Mouse (Mus musculus) heart, embryonic 12.5 days (tissue): ENCODE measurements around the gene Kcnj12. TPM values are rescaled to one million over a fixed set of nuclear protein-coding genes. Genes with fewer than 3 reads are reported as not detected.

ENCODE experiments used
- ATAC-seq: fragments of 200-750 bp; cut with Nextera tagmentation; 2 replicates; pipeline ENCODE4 v1.8.0; 2017; ENCODE audit warnings: moderate TSS enrichment, moderate library complexity; ENCODE audit not compliant: insufficient number of reproducible peaks, low FRiP score
- H3K27ac ChIP-seq: fragments of 300-500 bp; sonication (generic); 2 replicates; pipeline ENCODE4 v1.5.1; 2016; ENCODE audit warnings: mild to moderate bottlenecking, moderate library complexity; ENCODE audit not compliant: poor library complexity, severe bottlenecking
- H3K27me3 ChIP-seq: fragments of 300-500 bp; sonication (generic); replicated peaks from 2 replicates; pipeline ENCODE4 v1.6.1; 2016; ENCODE audit warnings: mild to moderate bottlenecking, moderate library complexity
- H3K36me3 ChIP-seq: fragments of 300-500 bp; sonication (generic); 2 replicates; pipeline ENCODE4 v1.6.1; 2016; ENCODE audit warnings: mild to moderate bottlenecking, moderate library complexity
- H3K4me1 ChIP-seq: fragments of 300-500 bp; sonication (generic); replicated peaks from 2 replicates; pipeline ENCODE4 v1.6.1; 2016; ENCODE audit warnings: mild to moderate bottlenecking
- H3K4me2 ChIP-seq: fragments of 300-500 bp; sonication (generic); 2 replicates; pipeline ENCODE4 v1.6.1; 2016; ENCODE audit warnings: mild to moderate bottlenecking, moderate library complexity
- H3K4me3 ChIP-seq: fragments of 300-500 bp; sonication (generic); 2 replicates; pipeline ENCODE4 v1.5.1; 2016; ENCODE audit warnings: mild to moderate bottlenecking
- H3K9ac ChIP-seq: fragments of 300-500 bp; sonication (generic); 2 replicates; pipeline ENCODE4 v1.6.1; 2016; ENCODE audit warnings: mild to moderate bottlenecking, moderate library complexity
- H3K9me3 ChIP-seq: fragments of 300-500 bp; sonication (generic); replicated peaks from 2 replicates; pipeline ENCODE4 v1.6.1; 2016; ENCODE audit warnings: mild to moderate bottlenecking, moderate library complexity
- WGBS: fragments of 180-500 bp; shearing (Covaris S2); methylation state at CpG from one replicate; pipeline ENCODE4 v1.1.7; 2016; 5-methylcytosine and 5-hydroxymethylcytosine counted together
- polyA plus RNA-seq: library from polyadenylated mRNA; unstranded; fragments of >200 nt; fragmentation: Nextera tagmentation; extraction: Ambion mirVana; gene quantifications from 2 replicates; pipeline ENCODE4 v1.2.1, GENCODE M21; 2016

Gene Kcnj12
- polyA plus RNA-seq, 1 experiment from 2014 or later: 3.8 TPM

DNA sequence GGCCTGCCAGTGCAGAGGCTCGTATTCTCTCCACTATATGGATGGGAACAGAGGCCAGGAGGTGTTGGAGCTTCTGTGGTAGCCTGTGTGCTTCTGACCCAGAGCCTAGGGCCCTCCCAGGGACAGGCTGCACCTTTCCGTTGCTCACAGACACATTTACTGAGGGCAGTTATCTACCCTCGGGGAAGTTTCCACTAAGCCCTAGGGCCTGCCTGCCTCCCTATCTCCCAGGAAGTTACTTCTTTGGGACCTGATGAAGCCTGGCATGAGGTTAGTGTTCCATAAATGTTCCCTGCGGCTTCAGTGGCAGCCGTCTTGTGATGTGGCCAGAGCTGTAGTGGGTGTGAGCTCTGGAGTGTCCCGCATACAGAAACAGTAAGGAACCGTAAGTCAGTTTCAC is 3.2 kb downstream of the Kcnj12 start:
- Histone ChIP-seq H3K4me1 (peaks cover 71% of the 10 kb centered on the region), H3K27ac (peak overlapping the region; percentile 74), H3K27me3 (peaks cover 43% of the 10 kb centered on the region), H3K36me3 (no peaks in the 10 kb centered on the region), H3K9me3 (no peaks in the 10 kb centered on the region), H3K9ac (0 out of 2 replicates have a peak overlapping the region, but pooled peaks have one; percentile 8), H3K4me2 (peak overlapping the region; percentile 30), H3K4me3 (no peak overlapping the region)
- ATAC-seq: no peak
- 32% methylated on average over 7 of the region's 7 CpGs for WGBS

DNA sequence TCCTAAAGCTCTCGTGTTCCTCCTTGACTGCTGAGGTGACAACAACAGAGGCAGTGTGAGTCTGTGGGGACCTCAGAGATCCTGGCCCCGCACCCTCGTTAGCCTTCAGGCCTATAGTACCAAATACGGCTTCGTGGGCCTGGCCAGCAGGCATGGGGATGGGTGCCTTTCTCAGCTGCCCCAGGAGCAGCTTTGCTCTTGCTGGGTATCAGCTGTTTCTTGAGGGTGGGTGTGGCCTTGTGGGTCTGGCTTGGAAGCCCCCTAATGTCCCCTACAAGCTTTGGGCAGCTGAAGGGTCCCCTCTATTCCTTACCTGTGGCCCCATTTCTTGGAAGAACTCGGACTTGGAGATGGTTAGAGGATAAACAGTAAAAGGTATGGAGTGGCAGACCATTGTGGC is 4.0 kb downstream of the Kcnj12 start:
- H3K9ac ChIP-seq: no peak overlapping the region
- no peak for ATAC-seq
- no peak overlapping the region for H3K4me3 ChIP-seq
- H3K36me3 ChIP-seq: no peaks in the 10 kb centered on the region
- peaks cover 35% of the 10 kb centered on the region for H3K27me3 ChIP-seq
- H3K9me3 ChIP-seq: no peaks in the 10 kb centered on the region
- H3K4me1 ChIP-seq: peaks cover 71% of the 10 kb centered on the region
- no peak overlapping the region for H3K4me2 ChIP-seq
- peak overlapping the region; percentile 74 for H3K27ac ChIP-seq
- WGBS: 82% methylated on average over 6 of the region's 6 CpGs

- Histone ChIP-seq H3K9ac (no peak overlapping the region), H3K4me3 (no peak overlapping the region), H3K4me1 (peaks cover 67% of the 10 kb centered on the region), H3K36me3 (no peaks in the 10 kb centered on the region), H3K4me2 (no peak overlapping the region), H3K27ac (no peak overlapping the region), H3K9me3 (no peaks in the 10 kb centered on the region), H3K27me3 (peaks cover 27% of the 10 kb centered on the region)
- ATAC-seq: no peak
- WGBS: 89% methylated on average over 4 of the region's 4 CpGs
Measured at GRCm38 (mm10) chr11:61027160-61027559, 4.8 kb downstream of the Kcnj12 start.

GRCm38 (mm10) chr11:61028211-61028950 is 6.0 kb downstream of the Kcnj12 start:
- Histone ChIP-seq H3K27ac (peak overlapping the region; percentile 13; the same call in 1 of the 2 replicates), H3K9ac (no peak overlapping the region), H3K4me1 (peaks cover 56% of the 10 kb centered on the region), H3K9me3 (no peaks in the 10 kb centered on the region), H3K36me3 (no peaks in the 10 kb centered on the region), H3K4me3 (no peak overlapping the region), H3K4me2 (no peak overlapping the region), H3K27me3 (peaks cover 15% of the 10 kb centered on the region)
- 63% methylated on average over 11 of the region's 11 CpGs for WGBS
- ATAC-seq: peak; percentile 46; the same call in 1 of the 2 replicates

GRCm38 (mm10) chr11:61029116-61029740 is 6.9 kb downstream of the Kcnj12 start:
- Histone ChIP-seq H3K4me1 (peaks cover 50% of the 10 kb centered on the region), H3K4me3 (no peak overlapping the region), H3K36me3 (no peaks in the 10 kb centered on the region), H3K27ac (no peak overlapping the region), H3K9me3 (no peaks in the 10 kb centered on the region), H3K27me3 (peaks cover 7% of the 10 kb centered on the region), H3K4me2 (no peak overlapping the region), H3K9ac (no peak overlapping the region)
- ATAC-seq: no peak
- WGBS: 45% methylated on average over 4 of the region's 4 CpGs

GRCm38 (mm10) chr11:61029864-61030595 is 7.7 kb downstream of the Kcnj12 start:
- Histone ChIP-seq H3K27ac (no peak overlapping the region), H3K9me3 (no peaks in the 10 kb centered on the region), H3K4me1 (peaks cover 43% of the 10 kb centered on the region), H3K27me3 (no peaks in the 10 kb centered on the region; the same call in 1 of the 2 replicates), H3K4me3 (no peak overlapping the region), H3K36me3 (no peaks in the 10 kb centered on the region), H3K4me2 (no peak overlapping the region), H3K9ac (no peak overlapping the region)
- no peak for ATAC-seq
- WGBS: 81% methylated on average over 7 of the region's 7 CpGs

DNA sequence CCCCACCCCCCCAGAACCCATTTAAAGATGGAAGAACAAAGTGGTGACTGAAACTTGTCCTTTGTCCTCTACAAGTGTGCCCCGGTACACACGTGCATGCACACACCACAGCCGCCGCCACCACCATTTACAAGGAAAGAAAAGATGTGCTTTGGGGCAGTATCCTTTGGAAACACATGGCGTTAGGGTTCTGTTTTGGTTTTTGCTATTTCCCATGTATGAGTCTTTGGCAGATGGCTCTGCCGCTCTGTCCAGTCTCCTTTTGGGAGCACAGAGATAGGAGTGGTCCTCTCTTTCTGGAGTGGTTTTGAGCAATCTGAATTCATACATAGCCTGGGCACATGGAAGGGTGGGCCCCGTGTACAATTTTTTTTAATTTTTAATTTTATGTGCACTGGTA is 8.8 kb downstream of the Kcnj12 start:
- no peak for ATAC-seq
- Histone ChIP-seq H3K4me2 (no peak overlapping the region), H3K27me3 (no peaks in the 10 kb centered on the region; the same call in 1 of the 2 replicates), H3K9me3 (no peaks in the 10 kb centered on the region), H3K4me1 (peaks cover 32% of the 10 kb centered on the region), H3K27ac (no peak overlapping the region), H3K9ac (no peak overlapping the region), H3K4me3 (no peak overlapping the region), H3K36me3 (no peaks in the 10 kb centered on the region)
- WGBS: 87% methylated on average over 7 of the region's 7 CpGs

GRCm38 (mm10) chr11:61031658-61032445 is 9.5 kb downstream of the Kcnj12 start:
- H3K9ac ChIP-seq: no peak overlapping the region
- WGBS: 82% methylated on average over 5 of the region's 5 CpGs
- peaks cover 25% of the 10 kb centered on the region for H3K4me1 ChIP-seq
- no peaks in the 10 kb centered on the region for H3K27me3 ChIP-seq
- ATAC-seq: no peak
- no peaks in the 10 kb centered on the region for H3K9me3 ChIP-seq
- H3K4me2 ChIP-seq: no peak overlapping the region
- H3K27ac ChIP-seq: no peak overlapping the region
- H3K4me3 ChIP-seq: no peak overlapping the region
- H3K36me3 ChIP-seq: no peaks in the 10 kb centered on the region

- H3K4me2 ChIP-seq: no peak overlapping the region
- no peak overlapping the region for H3K27ac ChIP-seq
- peaks cover 19% of the 10 kb centered on the region for H3K4me1 ChIP-seq
- no peaks in the 10 kb centered on the region for H3K9me3 ChIP-seq
- WGBS: 78% methylated on average over 7 of the region's 7 CpGs
- no peak for ATAC-seq
- H3K9ac ChIP-seq: no peak overlapping the region
- H3K36me3 ChIP-seq: no peaks in the 10 kb centered on the region
- no peaks in the 10 kb centered on the region for H3K27me3 ChIP-seq
- no peak overlapping the region for H3K4me3 ChIP-seq
Measured at GRCm38 (mm10) chr11:61032481-61032880, 10.1 kb downstream of the Kcnj12 start.

DNA sequence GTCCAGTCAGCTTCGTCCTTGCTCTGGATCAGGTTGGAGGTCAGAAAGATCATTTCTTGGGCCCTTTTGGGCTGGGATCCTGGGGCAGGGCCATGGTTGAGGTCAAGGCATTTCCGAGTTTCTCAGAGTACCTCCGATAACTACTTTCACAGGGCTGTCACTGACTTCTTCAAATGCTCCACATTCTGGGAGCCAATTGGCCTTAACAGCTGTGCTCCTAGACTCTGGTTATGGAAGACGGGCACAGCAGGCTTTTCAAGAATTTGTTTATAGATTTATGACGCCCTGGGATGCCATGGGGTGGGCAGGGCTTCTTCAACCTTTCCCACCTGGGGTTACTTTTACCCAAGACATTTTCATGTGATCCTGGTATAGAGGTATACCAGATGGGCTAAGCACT is 10.8 kb downstream of the Kcnj12 start:
- Histone ChIP-seq H3K4me3 (no peak overlapping the region), H3K27me3 (no peaks in the 10 kb centered on the region), H3K4me1 (peaks cover 14% of the 10 kb centered on the region), H3K27ac (no peak overlapping the region), H3K9me3 (no peaks in the 10 kb centered on the region), H3K36me3 (no peaks in the 10 kb centered on the region), H3K4me2 (no peak overlapping the region), H3K9ac (no peak overlapping the region)
- no peak for ATAC-seq
- 74% methylated on average over 5 of the region's 5 CpGs for WGBS
